Mouse (Mus musculus): ENCODE results near the gene Rpl12.

Rpl12 gene

DNA sequence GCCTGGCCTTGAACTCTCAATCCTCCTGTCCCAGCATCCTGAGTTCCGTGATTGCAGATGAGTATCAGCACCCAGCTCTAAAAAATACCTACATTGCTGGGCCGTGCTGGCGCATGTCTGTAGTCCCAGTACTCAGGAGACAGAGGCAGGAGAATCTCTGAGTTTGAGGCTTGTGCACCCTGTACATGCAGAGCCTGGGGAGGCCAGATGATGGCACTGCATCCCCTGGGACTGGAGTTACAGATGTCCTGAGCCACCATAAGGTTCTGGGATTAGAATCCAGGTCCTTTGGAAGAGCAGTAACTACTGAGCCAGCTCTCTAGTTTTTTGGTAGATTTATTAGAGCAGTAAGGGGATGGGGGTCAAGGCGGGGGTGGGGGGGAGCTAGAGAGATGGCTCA, 20.9 kb upstream of the Rpl12 start:
- in situ Hi-C loops (cut with MboI, MseI) = no loop called here

DNA sequence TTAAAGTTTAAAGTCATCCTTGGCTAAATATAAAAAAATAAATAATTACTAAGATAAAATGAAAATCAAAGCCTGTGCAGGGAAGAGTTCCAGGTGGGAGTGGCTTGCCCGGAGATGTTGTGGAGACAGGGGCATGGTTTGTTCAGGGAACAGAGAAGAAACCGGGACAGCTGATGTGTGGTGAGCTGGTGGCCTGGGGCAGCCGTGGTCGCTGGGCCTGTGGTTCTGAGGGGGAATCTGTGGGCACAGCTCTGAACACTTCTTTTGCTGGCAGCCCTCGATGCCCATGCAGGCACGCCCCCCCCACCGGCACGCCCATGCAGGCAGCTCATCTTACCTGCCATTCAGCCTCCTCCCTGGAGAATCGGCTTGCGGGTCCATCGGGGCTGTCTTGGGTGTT, 13.9 kb upstream of the Rpl12 start:
- in situ Hi-C loops (cut with MboI, MseI) = no loop called here

DNA sequence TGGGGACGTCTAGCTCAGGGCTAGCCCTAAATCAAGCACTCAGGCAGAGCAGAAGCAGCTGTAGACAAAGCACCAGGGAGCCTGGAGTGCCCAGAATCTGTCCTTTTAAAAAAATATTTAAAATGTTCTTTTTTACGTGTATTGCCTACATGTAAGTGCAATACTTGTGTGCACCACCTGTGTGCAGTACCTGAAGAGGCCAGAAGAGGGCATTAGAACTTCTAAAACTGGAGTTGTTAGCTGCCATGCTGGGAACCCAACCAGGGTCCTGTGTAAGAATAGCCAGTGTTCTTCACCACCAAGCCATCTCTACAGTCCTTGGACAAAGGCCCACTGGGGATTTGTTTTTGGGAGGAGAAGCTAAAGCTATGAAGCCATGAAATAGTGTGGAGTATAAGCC, 6.8 kb upstream of the Rpl12 start:
- in situ Hi-C loops (cut with MboI, MseI) = no loop called here

DNA sequence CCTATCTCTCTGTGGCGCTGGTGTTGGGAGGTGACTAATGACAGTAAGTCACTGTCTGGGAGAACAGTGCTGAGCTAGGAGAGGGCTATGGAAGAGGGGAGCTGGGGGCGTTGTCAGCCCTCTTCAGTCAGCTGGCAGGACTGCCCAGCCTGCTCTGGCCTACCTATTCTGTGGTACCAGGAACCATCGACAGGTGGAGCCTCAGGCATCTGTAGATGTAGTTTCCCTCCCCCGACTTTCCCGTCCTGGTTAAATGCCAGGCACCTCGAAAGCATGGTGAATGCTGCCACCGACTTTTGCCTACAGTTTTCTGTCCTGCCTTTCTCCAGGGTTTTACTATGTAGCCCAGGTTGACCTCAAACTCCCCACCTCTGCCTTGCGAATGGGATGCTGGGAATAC, 4.0 kb upstream of the Rpl12 start:
- in situ Hi-C loops (cut with MboI, MseI) = no loop called here

DNA sequence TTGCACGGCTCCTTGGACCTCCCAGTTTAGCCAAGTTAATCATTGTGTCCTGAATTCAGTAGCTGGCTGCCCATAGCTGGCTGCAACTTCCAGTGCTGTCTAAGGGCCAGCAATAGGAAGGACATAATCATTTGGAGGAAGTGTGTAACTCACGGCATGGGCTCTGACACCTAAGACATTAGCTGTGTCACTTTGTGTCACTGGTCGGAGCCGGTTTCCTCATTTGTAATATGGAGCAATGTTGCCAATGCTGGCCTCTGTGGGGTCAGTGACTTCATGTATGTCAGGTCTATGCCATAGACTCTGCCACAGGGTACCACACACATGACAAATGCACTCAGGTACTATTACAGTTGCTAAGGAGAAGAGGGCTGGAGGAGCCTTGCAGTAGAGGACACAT, 1.1 kb upstream of the Rpl12 start:
- in situ Hi-C loops (cut with MboI, MseI) = loop anchor here (5.0 kb wide), 1 partner anchor 172 kb away; the partner anchor contains the start of gene Garnl3

DNA sequence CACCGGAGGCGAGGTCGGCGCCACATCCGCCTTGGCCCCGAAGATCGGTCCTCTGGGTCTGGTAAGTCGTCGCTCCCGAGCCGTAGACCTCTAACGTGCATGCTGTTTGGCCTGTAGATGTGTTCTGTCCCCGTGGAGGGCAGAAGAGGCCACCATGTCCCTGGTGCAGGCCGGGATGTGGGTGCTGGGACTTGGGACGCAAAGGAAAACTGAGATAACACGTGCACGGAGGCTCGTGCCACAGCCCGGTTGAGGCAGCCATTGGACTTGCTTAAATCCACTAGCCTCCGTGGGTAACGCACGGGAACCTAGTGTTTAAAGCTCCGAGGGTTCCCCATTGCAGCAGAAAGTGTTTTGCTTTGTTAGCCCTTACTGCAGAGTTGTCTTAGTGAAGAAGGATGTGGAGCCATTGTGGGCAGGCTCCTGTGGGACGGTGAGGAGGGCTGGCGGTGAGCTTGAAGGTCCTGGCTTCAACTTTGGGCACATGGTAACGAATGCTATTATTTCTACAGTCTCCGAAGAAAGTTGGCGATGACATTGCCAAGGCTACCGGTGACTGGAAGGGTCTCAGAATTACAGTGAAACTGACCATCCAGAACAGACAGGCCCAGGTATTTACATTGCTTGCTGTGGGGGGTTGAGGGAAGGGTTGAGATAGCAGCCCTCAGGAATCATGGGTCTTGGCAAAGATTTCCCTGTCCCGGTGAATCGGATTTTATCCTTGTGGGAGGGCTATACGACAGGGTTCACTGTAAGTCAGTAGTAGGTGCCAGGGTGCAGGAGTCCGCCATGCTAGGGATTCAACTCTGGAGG, 909 bp downstream of the Rpl12 start:
- in situ Hi-C loops (cut with MboI, MseI) = loop anchor here (5.0 kb wide), 1 partner anchor 170 kb away; the partner anchor contains the start of gene Garnl3

DNA sequence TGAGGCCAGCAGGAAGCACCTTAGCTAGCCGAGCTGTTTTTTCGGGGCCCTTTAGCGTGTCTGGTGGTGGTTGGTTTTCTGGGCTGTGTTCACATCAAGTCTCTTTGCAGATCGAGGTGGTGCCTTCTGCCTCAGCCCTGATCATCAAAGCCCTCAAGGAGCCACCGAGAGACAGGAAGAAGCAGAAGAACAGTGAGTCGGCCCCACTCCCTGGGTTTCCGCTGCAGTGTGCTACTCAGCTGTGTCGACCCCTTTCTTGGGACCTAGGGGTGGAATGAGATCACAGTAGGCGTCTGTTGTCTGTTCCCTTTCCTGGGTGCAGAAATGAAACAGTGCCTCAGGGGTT, 1.5 kb downstream of the Rpl12 start:
- in situ Hi-C loops (cut with MboI, MseI) = loop anchor here (5.0 kb wide), 1 partner anchor 169 kb away; the partner anchor contains the start of gene Garnl3

DNA sequence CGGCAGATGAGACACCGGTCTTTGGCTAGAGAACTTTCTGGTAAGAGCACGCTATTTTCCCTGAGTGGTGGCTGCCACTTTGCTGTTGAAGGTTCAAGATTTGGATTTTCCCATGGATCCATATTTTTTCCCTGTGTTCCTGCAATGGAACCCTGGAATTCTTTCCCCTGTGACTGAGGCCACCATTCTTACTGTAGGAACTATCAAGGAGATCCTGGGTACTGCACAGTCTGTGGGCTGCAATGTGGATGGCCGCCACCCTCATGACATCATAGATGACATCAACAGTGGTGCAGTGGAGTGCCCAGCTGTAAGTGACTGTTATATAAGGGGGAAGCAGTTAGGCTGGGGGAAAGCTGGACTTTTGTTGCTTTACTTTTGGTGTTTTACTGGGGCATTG, 2.2 kb downstream of the Rpl12 start:
- in situ Hi-C loops (cut with MboI, MseI) = loop anchor here (5.0 kb wide), 1 partner anchor 169 kb away; the partner anchor contains the start of gene Garnl3

DNA sequence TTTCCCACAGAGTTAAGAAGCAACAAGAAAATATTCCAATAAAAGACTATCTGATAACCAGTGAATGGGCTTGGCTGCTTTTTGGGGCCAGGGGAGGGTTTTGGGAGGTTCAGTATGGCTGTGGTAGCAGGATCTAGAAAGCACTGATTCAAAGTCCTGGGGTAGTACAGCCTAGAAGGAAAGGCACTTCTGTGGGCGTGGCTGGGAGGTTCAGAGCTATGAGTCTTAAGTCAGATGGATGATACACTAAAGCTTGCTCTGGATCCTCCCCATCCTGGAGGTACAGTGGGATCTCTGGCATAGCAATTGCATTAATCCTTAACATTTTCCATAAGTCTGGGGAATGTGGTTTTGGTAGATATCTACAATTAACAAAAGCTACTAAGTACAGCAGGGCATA, 2.6 kb downstream of the Rpl12 start:
- in situ Hi-C loops (cut with MboI, MseI) = loop anchor here (5.0 kb wide), 1 partner anchor 168 kb away; the partner anchor contains the start of gene Garnl3

DNA sequence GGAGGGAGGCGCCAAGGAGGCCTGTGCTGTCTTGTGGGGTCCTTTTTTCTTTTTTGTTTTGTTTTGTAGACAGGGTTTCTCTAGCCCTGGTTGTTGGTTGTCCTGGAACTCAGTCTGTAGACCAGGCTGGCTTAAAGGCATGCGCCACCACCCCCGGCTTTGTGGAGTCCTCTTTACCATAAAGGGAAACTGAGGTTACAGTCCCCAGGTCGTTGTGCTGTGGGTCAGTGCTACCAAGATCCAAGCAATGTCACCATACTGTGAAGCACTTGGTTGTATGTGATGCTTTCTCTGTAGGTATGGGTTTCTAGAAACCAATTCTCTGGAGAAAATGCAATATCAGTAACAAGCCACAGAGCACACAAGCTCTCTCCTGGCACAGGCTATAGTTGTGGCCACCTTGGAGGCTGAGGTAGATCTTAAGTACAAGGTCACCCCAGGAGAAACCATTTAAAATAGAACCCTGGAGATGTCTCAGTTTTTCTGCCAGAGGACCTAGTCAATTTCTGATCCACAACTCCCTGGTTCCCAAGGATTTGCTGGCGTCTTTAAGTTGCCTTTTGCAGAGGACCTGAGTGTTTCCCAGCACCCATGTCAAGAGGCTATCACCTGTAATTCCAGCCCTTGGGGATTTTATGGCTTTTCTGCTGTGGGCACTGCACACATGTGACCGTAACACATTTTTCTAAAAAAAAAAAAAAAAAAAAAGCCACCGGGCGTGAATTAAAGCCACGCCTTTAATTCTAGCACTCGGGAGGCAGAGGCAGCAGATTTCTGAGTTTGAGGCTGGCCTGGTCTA, 3.5 kb downstream of the Rpl12 start:
- in situ Hi-C loops (cut with MboI, MseI) = loop anchor here (5.0 kb wide), 1 partner anchor 167 kb away; the partner anchor contains the start of gene Garnl3

DNA sequence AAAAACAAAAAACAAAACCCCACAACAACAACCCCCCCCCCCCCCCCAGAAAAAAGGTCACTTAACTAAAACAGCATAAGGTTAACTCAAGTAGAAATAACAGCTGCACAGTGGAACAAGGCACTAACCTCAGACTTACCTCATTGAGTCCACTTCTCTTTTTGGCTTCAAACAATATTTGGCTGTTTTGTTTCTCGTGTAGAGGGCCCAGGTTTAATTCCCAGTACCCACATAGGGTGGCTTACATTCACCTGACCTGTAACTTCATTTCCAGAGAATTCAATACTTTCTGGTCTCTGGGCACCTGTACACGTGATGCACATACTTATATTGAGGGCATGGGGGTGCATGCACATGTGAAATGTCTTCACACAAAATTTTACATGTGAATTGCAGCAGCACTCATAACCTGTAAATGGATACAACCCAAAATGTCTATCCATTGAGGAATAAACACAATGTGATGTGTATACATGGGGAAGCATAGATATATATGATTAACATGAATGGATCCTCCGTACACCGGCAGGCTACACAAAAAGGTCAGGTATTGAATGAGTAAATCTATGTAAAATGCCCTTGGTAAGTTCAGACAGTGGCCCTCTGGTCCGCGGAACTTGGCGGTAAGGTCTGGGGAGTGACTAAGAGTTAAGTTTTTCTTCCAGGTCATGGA, 4.3 kb downstream of the Rpl12 start:
- in situ Hi-C loops (cut with MboI, MseI) = no loop called here

DNA sequence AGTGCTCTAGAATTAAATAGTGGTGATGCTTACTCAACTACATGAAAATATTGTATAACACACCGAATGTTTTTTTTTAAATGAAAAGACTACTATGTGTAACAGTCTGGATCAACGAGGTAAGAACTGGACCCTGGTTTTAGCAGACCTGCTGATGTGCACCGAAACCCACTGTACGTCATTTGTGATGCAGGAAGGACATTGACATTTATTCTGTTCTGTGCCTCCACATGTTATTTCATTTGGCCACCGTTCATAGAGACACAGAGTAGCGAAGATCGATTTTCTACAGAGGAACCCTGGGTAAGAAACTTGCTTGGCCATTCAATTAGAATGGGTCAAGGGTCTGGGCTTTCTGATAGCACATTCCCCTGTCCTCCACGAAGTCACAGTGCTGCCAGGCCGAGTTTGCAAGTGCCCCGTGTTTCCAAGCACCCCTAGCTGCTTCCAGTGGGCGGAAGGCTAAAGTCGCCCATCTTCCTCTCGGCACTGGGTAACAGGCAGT, 4.9 kb downstream of the Rpl12 start:
- in situ Hi-C loops (cut with MboI, MseI) = no loop called here

DNA sequence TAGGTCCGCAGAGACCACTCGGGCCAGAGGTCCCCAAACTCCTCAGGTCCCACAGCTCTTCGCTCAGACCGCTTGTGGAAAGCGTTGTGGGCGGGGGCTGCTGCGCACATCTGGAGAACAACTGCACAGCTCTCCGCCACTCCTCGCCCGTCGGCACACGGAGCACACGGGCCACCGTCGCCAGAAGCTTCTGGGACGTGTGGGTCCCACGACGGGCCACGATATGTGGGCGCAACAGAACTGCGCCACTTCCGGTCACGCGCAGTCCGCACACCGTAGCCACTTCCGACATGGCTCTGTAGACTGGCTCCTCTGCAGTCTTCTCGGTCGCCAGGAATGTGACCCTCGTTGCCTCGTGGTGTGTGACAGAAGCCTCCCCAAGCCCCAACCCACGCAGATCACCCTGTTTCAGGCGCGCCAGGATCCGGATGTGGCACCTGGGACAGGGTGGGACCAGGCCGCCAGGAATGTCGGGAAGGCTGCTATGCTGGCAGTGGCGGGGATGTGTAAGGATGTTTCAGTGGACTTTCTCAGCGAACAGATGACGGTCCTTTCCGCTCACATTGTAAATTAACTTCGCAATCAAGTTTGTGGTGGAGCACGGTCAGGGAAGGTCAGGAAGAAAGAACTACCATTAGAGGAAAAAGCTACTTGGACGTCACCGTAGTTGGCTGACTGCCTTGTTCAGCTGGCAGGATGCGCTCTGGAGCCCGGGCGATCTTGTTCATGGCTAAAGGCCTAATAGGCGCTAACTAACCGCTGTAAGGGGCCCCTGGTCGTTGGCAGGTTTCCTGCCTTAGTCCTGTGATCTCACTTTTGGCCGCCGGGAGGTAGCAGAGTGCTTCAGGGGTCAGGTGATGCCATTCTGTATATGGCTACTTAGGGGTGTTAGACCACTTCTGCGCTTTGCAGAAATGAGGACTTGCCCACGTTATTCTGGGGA, 5.6 kb downstream of the Rpl12 start:
- in situ Hi-C loops (cut with MboI, MseI) = no loop called here

DNA sequence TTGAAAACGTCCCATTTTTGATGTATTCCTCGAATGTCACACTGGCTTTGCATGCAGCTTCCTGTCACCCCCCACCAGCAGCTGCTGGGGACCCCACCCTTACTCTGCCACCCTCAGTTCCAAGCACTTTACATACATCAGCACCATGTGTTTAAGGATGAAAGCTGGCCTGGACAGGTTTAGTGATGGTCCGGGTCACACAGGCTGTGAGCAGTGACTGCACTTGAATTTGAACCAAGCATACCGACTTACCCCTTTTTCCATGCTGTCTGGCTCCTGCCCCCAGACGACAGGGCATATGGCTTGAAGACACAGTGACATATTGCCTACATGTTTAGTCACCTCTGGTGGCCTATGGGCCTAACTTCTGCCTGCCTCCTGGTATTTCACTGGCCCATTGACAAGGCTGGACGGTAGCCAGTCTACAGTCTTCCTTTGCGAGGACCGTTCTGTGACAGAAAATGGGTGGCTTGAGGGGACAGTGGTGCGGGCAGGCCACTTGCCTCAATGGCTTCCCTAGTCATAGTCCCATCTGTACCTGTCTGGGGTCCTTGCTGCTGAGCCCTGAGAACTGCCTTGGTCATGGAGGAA, 6.8 kb downstream of the Rpl12 start:
- in situ Hi-C loops (cut with MboI, MseI) = no loop called here

DNA sequence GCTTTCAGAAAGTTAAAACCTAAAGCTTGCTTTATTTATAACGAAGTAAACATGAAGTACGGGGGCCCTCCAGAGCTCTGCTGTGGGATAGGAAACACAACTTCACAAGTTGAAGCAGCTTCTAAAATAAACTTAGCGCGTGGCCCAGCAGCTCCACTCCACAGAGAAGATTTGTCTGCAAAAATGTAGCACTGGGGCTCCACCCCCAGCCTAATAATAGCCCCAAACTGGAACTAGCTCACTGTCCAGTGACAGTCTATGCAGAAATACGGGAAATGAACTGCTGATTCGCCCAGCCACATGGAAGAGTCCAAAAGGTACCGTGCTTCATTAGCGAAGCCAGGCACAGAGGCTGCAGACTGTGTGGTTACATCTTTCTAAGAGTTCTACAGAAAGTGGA, 8.0 kb downstream of the Rpl12 start:
- in situ Hi-C loops (cut with MboI, MseI) = no loop called here

DNA sequence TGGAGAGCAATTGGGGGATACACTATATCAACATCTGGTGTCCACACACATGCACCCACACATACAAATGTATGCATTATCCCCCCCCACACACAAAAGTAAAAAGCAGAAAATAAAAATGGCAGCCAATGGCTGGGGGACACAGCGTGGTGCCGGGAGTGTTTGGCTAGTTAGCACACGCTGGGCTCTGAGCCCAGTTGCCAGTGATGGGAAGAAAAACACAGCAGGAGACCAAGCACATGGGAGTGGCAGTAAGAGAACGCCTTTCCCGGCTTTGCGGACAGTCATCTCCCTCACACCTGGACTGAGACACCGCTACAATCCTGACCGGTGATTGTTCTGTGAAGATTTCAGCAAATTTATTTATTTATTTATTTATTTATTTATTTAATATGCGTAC, 9.9 kb downstream of the Rpl12 start:
- in situ Hi-C loops (cut with MboI, MseI) = no loop called here

DNA sequence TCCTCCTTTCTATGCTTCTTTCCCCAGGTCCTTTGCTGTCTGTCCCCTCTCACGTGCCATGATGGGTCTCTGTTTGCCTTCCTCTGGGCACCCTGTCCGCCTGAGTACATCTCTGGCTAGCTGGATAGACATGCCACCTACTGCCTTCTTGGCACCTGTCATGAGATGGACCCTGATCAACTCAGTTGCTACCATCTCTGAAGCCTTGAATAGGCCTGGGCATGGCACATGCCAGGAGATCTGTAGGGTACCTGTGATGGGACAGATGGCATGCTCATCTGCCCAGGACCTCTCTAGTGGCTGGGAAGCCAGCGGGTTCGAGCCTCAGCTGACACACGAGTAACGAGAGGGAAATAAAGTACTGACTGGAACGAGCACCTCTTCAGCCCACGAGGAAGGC, 12.9 kb downstream of the Rpl12 start:
- in situ Hi-C loops (cut with MboI, MseI) = no loop called here

DNA sequence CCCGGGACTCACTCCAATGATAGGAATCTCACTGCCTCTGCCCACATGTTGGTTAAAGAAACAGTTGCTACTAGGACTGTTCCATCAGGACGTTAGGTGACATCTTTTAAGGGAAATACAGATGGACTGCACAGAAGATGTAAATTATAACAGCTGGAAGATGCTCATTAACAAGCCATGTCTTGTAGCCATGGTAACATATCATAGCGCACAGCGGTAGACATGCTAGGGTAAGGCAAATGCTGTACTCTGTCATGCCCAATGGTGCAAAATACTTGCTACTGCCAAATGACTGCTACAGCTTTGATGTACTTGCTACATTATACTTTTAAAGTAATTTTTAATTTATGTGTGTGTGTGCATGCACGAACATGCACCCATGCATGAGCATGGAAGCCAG, 15.8 kb downstream of the Rpl12 start:
- in situ Hi-C loops (cut with MboI, MseI) = no loop called here

DNA sequence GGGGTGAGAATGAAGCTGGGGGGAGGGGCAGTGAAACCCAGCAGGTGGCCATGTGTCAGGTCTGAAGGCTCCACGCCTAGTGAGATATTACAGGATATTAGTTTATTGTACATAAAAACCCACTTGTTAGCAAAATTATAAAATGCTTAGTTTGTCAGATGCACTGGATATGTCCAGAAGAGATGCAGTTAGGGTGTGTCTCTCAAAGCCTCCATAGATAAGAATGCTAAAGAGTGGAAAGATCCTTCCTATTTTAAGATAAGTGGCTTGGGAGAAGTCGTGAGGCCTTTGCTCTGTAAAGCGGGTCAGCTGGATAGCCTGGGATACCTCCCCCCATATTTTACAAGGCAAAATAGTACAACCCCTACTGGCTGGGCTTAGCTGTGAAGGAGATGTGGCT, 17.3 kb downstream of the Rpl12 start:
- in situ Hi-C loops (cut with MboI, MseI) = no loop called here

DNA sequence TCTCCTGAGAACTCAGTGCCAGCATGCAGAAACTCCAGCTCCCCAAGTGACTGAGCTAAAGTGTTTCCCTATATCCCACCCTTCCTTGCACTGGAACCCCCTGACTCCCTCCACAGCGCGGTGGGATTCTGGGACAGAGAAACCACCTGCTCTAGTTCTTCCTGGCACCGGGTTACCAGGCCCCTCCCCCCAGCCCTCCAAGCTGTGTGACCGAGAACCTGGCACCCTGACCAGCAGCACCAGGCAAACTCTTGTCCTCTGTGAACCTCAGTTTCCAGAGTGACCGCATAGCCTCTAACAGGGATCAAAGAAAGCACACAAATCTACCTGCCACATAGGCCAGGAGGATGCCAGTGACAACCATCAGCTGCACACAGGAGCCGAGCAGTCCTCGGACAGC, 18.3 kb downstream of the Rpl12 start:
- in situ Hi-C loops (cut with MboI, MseI) = no loop called here
